Mouse (Mus musculus): Measurements from ENCODE around the gene Parl.

The Parl gene

DNA sequence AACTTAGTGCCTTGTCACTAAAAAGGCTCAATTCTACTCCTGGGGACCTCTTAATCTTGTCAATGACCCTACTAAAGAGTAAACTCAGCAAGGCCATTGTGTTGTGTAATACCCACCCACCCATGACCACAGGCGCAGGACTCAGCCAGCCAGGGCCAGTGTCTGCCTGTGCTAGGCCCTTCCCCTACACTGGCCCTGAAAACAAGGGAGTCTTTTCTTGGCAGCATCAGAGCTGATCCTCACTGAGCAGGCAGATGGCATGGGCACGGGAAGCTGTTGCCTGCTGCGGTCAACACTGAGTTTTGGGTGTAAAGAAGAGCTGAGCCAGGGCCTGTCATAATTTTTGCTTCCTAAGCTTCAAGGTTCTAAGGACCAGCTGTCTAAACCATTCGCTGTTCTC is 64.8 kb downstream of the Parl start:
- no peak for DNase-seq (ENCODE audit: low spot score)

DNA sequence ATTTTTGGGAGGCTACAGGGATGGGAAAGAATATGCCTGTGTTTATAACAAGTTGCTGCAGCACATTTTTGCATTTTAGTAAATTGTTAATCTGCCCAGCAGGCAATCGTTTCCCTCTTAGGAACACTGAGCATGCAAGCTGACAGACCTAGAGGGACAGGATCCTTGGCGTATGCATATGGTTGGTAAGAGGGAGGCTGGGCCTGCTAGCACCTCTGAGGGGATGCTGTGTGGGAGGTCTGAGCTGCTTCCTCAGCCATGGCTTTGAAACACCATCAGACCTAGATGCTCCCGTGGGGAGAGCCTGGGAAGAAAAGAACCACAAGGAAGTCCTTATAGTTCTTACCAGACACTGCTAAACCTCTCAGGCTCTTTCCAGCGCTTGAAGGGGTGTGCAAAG is 67.8 kb downstream of the Parl start:
- DNase-seq (ENCODE audit: low spot score): no peak
